Mouse (Mus musculus) embryonic facial prominence, embryonic 15.5 days (tissue): ENCODE data around the gene Pnpla2. TPM values are rescaled to one million over a fixed set of nuclear protein-coding genes. Genes with fewer than 3 reads are reported as not detected.

Source experiments
- ATAC-seq: fragments of 200-750 bp; cut with Nextera tagmentation; 2 replicates; pipeline ENCODE4 v1.8.0; 2017; ENCODE audit warnings: low read depth, moderate TSS enrichment; ENCODE audit not compliant: insufficient number of reproducible peaks, low FRiP score, low TSS enrichment
- H3K27ac ChIP-seq: fragments of 300-500 bp; sonication (generic); replicated peaks from 2 replicates; pipeline ENCODE4 v1.5.1; 2015; ENCODE audit warnings: mild to moderate bottlenecking, inconsistent platforms
- H3K27me3 ChIP-seq: fragments of 300-500 bp; sonication (generic); 2 replicates; pipeline ENCODE4 v1.6.1; 2015; ENCODE audit warnings: inconsistent platforms
- H3K36me3 ChIP-seq: fragments of 300-500 bp; sonication (generic); 2 replicates; pipeline ENCODE4 v1.6.1; 2015; ENCODE audit warnings: mild to moderate bottlenecking, inconsistent platforms
- H3K4me1 ChIP-seq: fragments of 300-500 bp; sonication (generic); 2 replicates; pipeline ENCODE4 v1.6.1; 2015; ENCODE audit warnings: inconsistent platforms
- H3K4me2 ChIP-seq: fragments of 300-500 bp; sonication (generic); replicated peaks from 2 replicates; pipeline ENCODE4 v1.6.1; 2015; ENCODE audit warnings: mild to moderate bottlenecking, inconsistent platforms
- H3K4me3 ChIP-seq: fragments of 300-500 bp; sonication (generic); replicated peaks from 2 replicates; pipeline ENCODE4 v1.5.1; 2015; ENCODE audit warnings: mild to moderate bottlenecking, inconsistent platforms
- H3K9ac ChIP-seq: fragments of 300-500 bp; sonication (generic); 2 replicates; pipeline ENCODE4 v1.6.1; 2015; ENCODE audit warnings: inconsistent platforms
- H3K9me3 ChIP-seq: fragments of 300-500 bp; sonication (generic); replicated peaks from 2 replicates; pipeline ENCODE4 v1.6.1; 2016; ENCODE audit warnings: inconsistent platforms
- WGBS: fragments of 180-500 bp; shearing (Covaris S2); methylation state at CpG from one replicate; pipeline ENCODE4 v1.1.7; 2015; 5-methylcytosine and 5-hydroxymethylcytosine counted together
- polyA plus RNA-seq: library from polyadenylated mRNA; unstranded; fragments of >200 nt; fragmentation: Nextera tagmentation; extraction: Ambion mirVana; gene quantifications from 2 replicates; pipeline ENCODE4 v1.2.1, GENCODE M21; 2015

Gene Pnpla2
- polyA plus RNA-seq, 1 experiment from 2014 or later, result 27.9 TPM

DNA sequence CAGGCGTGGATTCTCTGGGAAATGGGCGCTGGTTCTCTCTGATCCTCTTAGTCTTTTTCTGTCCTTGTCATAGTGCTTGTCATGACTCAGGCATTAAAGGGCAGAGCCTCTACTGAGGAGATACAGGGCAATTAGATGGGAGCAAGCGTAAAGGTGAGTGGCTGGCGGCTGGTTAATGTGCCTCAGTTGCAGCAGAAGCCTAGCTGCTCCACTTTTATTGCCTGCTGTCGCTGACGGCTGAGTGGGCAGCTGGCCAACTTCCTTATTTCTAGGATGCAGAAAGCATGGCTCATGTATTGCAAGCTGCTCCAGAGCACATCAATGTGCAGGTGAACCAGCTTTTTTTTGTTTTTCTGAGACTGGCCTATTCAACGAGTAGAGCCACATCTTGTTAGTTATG is 36.0 kb upstream of the Pnpla2 start:
- Histone ChIP-seq H3K27me3 (no peaks in the 10 kb centered on the region), H3K9ac (no peak overlapping the region), H3K4me2 (no peak overlapping the region), H3K4me1 (0 out of 2 replicates have a peak, but pooled peaks cover 3% of the 10 kb centered on the region), H3K4me3 (no peak overlapping the region), H3K27ac (no peak overlapping the region), H3K36me3 (no peaks in the 10 kb centered on the region), H3K9me3 (no peaks in the 10 kb centered on the region)
- ATAC-seq, result no peak
- WGBS, result 65% methylated on average over 7 of the region's 7 CpGs

DNA sequence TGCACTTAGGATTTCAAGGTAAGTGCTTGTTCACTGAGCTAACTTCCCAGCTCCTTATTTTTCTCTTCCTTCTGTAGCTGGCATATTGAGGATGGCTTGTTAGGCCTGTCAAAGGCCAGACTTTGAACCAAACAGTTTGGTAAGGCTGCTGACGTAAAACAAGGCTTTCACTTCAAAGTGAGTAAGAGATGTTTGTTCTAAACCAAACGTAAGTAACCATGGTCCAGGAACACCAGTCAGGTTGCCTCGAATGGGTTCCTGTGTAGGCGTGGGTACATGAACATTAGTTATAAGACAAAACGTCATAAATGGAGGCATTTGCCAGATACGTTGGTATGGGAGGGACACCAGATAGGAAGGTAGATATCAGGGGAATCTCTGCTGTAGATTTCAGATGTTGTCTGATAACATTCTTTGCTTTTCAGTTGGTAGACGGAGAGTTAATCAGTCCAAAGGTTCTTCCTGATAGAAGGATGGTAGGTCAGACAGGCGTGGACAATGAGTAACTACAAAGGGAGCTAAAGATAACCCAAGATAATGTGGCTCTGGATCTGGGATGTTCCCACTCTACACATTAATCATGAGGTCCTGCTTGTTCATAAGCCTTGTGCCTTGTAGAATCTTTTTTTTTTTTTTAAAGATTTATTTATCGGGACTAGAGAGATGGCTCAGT is 34.8 kb upstream of the Pnpla2 start:
- Histone ChIP-seq H3K9ac (no peak overlapping the region), H3K9me3 (no peaks in the 10 kb centered on the region), H3K27ac (no peak overlapping the region), H3K4me1 (no peaks in the 10 kb centered on the region), H3K36me3 (no peaks in the 10 kb centered on the region), H3K4me3 (no peak overlapping the region), H3K27me3 (no peaks in the 10 kb centered on the region), H3K4me2 (no peak overlapping the region)
- ATAC-seq, result no peak
- 76% methylated on average over 9 of the region's 9 CpGs for WGBS

DNA sequence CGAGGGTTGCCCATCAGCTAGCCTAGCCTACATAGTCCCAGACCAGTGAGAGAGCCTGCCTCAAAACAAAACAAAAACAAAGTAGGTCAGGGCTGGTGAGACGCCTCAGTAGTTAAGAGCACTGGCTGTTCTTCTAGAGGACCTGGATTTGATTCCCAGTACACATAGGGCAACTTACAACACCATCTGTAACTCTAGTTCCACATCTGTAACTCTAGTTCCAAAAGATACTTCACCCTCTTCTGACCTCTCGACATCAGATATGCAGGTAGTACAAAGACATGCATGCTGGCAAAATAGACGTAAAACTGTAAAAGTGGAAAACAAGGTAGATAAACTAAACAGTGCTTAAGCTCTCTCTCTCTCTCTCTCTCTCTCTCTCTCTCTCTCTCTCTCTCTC is 31.2 kb upstream of the Pnpla2 start:
- no peak overlapping the region for H3K4me3 ChIP-seq
- H3K4me2 ChIP-seq, result no peak overlapping the region
- no peaks in the 10 kb centered on the region for H3K27me3 ChIP-seq
- ATAC-seq, result no peak
- no peak overlapping the region for H3K27ac ChIP-seq
- H3K9me3 ChIP-seq, result no peaks in the 10 kb centered on the region
- H3K36me3 ChIP-seq, result no peaks in the 10 kb centered on the region
- 60% methylated on average over 4 of the region's 4 CpGs for WGBS
- H3K4me1 ChIP-seq, result peaks cover 2% of the 10 kb centered on the region; the same call in 1 of the 2 replicates
- no peak overlapping the region for H3K9ac ChIP-seq

DNA sequence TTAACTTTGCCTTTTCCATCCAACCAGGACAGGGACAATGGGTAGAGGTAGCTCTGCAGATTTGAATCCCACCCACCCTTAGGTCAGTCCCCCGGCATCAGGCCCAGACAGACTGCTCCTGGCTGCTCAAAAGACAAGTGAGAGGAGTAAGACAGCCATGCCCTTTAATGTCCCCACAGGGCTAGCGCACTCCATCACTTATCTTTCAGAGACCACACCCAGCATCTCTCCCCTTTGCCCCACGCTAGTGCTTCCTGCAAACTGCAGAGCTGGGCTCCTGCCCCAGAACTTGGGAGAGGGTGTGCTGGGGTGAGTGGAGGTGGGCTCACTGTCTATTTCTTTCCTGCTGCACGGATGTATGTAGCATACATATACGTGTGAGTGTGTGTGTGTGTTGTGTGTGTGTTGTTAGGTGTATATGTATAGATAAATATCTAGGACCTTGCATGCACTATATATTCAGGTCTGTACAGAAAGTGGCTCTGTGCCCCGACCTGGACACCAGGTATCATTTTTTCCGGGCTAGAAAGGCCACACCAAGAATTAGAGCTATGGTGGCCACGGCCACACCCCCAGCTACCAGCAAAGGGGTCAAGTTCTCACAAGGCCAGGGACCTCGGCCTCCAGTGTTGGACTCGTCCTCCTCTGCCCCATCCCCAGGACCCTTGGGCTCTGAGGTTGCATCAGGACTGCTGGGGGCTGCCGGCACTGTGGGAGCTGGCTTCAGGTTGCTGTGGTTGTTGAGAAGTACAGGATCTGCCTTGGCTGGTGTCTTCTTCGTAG is 27.9 kb upstream of the Pnpla2 start:
- Histone ChIP-seq H3K36me3 (peaks cover 19% of the 10 kb centered on the region), H3K4me1 (peaks cover 16% of the 10 kb centered on the region), H3K27me3 (no peaks in the 10 kb centered on the region), H3K27ac (no peak overlapping the region), H3K4me2 (no peak overlapping the region), H3K9me3 (no peaks in the 10 kb centered on the region), H3K4me3 (no peak overlapping the region), H3K9ac (no peak overlapping the region)
- 76% methylated on average over 12 of the region's 12 CpGs for WGBS
- no peak for ATAC-seq

DNA sequence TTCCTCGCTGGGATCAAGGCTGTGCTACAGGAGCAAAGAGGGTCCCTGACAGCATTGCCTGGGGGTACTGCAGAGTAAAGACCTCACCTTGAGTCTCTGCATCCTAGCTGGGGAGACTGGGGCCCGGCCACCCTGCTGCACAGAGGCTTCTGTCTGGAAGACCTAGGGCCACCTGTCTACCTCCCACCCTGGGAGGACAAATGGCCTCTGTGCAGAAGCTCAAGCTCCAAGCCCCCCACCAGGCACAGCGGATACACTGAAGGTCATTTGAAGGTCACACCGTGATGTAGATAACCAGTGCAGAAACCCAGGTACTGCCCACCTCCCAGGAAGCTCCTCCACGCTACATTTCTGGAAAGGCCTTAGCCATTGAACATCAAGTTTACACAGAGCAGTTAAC is 26.3 kb upstream of the Pnpla2 start:
- Histone ChIP-seq H3K9ac (no peak overlapping the region), H3K4me3 (peak overlapping the region; percentile 19; the same call in 1 of the 2 replicates), H3K4me1 (peaks cover 20% of the 10 kb centered on the region), H3K27me3 (no peaks in the 10 kb centered on the region), H3K4me2 (peak overlapping the region; percentile 40; the same call in 1 of the 2 replicates), H3K9me3 (no peaks in the 10 kb centered on the region), H3K36me3 (peaks cover 34% of the 10 kb centered on the region), H3K27ac (no peak overlapping the region)
- 50% methylated on average over 5 of the region's 5 CpGs for WGBS
- no peak for ATAC-seq

DNA sequence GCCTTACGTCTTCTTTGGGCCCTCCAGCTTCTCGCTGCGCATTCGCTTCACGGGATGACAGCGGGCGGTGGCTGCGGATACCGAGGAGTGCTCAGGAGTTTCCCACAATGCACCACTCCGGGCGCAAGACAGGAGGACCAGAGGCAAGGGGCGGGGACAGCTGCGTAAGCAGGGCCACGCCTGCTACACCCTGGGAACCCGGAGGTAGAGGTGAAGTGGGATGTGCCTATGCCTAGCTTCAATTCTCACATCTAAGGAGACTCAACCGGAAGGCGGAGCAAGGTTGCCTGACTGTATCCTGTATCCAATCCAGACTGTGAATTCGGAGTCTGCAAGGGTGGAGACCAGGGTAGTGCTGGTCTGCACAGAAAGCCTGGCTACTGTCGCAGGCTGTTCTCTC is 25.7 kb upstream of the Pnpla2 start, which contains the start of gene Cend1:
Gene Cend1 (minus strand): TSS at position 182 of the 400 bp plus-strand sequence.
- Histone ChIP-seq H3K27me3 (no peaks in the 10 kb centered on the region), H3K27ac (no peak within 1 kb of the TSS), H3K4me2 (peak within 1 kb of the TSS; percentile 40), H3K4me1 (peaks cover 26% of the 10 kb centered on the region), H3K36me3 (peaks cover 34% of the 10 kb centered on the region), H3K9me3 (no peaks in the 10 kb centered on the region), H3K4me3 (peak within 1 kb of the TSS; percentile 19; the same call in 1 of the 2 replicates), H3K9ac (no peak within 1 kb of the TSS; the same call in 1 of the 2 replicates)
- WGBS, result 6% methylated on average over 19 of the region's 19 CpGs
- no peak for ATAC-seq

DNA sequence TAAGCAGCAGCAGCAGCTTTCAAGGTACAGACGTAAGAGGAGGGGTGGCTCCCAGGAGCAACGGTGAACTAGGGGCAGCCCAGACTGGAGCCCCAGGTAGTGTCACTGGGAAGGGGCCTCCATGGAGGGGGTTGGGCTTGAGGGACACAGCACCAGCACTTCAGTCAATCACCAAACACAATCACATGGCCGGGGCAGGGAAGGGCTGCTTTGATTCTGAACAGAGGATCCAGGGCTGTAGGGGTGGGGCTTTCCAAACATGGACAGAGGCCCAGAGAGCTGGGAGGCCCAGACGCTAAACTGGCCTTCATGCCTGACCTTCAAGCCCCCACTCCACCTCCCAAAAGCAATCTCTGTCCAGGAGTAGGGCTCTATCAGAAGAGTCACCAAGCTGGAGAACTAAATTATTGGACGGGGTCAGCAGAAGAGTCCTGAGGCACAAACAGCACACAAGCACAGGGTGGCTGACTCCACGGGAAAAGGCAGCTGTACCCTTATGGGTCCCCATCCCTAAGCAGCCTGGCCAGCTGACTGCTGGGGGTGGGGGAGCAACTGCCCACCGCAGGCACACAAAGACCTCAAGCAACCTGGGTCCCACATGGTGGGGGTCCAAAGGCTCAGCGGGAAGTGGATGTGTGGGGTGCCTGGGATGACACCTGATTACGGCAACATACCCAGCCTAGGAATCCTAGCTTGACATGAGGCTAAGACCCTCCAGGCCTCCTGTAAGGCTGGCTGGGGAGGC is 25.0 kb upstream of the Pnpla2 start:
- H3K27ac ChIP-seq, result no peak overlapping the region
- no peak for ATAC-seq
- H3K9ac ChIP-seq, result no peak overlapping the region
- H3K36me3 ChIP-seq, result peaks cover 34% of the 10 kb centered on the region
- WGBS, result 63% methylated on average over 9 of the region's 9 CpGs
- H3K4me3 ChIP-seq, result no peak overlapping the region
- H3K27me3 ChIP-seq, result no peaks in the 10 kb centered on the region
- H3K4me1 ChIP-seq, result peaks cover 34% of the 10 kb centered on the region
- no peak overlapping the region for H3K4me2 ChIP-seq
- H3K9me3 ChIP-seq, result no peaks in the 10 kb centered on the region

DNA sequence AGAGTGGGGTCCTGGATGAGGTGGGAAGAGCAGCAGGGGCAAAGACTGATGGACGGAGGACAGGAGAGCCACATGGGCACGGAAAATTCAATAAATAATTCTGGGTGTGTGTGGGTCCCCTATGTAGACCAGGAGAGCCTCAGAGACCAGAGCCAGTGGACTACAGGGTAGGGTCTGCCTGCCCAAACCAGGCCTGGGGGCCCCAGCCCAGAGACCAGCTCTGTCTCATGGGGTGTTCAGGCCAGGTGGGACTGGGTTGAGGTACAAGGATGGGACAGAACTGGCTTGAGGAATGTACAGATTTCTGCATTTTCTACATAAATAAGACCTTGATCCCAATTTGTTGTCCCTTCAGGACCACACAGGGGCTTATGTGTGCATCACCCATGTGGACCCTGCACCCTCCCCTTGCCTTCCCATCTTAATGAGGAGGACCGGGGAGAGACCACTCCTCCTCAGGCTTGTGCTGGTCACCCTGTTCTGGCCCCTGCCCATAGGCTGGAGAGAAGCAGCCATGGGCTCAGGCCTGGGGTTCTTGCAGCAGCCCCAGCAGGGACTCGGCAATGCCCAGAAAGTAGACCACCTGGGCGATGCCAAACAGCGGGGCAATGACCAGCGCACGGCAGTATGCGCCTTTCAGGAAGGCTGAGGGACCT is 24.3 kb upstream of the Pnpla2 start:
- ATAC-seq, result no peak
- Histone ChIP-seq H3K27ac (no peak overlapping the region), H3K4me3 (no peak overlapping the region), H3K27me3 (no peaks in the 10 kb centered on the region), H3K9ac (no peak overlapping the region), H3K9me3 (no peaks in the 10 kb centered on the region), H3K4me1 (peaks cover 40% of the 10 kb centered on the region), H3K4me2 (no peak overlapping the region), H3K36me3 (peaks cover 34% of the 10 kb centered on the region)
- 96% methylated on average over 9 of the region's 9 CpGs for WGBS

DNA sequence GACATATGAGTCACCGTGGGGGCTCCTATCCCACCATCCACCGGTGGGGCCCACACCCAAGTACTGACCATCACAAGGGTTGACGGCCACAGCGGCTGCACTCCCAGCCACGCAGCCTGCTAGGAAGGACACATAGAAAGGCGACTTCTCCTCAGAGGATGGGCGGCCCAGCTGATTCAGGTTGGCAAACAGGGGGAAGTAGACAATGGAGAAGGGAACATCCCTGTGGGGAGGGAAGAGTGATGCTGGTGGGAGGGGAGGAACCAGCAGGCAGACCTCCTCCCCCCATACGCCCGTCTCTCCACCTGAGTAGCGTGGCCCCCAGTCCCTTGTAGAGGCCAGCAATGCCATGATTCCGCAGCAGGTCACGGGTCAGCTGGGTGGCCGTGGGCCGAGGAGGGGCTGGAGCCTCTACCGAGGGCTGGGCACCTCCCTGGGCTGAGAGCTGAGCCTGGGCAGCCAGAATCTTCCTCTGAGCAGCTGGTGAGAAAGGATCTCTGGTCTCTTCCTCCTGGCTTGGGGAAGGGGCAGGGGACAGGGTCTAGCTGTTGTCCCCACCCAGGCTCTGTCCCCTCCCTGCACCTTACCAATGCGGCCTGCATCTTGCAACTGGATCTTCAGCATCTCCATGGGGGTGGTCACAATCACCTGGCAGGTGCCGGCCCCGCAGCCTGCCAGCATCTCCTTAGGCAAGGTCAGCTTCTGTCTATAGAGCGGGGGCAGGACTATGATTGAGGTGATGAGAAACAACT is 23.4 kb upstream of the Pnpla2 start:
- H3K9me3 ChIP-seq, result no peaks in the 10 kb centered on the region
- H3K27me3 ChIP-seq, result no peaks in the 10 kb centered on the region
- no peak overlapping the region for H3K27ac ChIP-seq
- peaks cover 46% of the 10 kb centered on the region for H3K4me1 ChIP-seq
- H3K4me3 ChIP-seq, result no peak overlapping the region
- no peak for ATAC-seq
- H3K4me2 ChIP-seq, result no peak overlapping the region
- 93% methylated on average over 19 of the region's 19 CpGs for WGBS
- peaks cover 34% of the 10 kb centered on the region for H3K36me3 ChIP-seq
- H3K9ac ChIP-seq, result no peak overlapping the region

DNA sequence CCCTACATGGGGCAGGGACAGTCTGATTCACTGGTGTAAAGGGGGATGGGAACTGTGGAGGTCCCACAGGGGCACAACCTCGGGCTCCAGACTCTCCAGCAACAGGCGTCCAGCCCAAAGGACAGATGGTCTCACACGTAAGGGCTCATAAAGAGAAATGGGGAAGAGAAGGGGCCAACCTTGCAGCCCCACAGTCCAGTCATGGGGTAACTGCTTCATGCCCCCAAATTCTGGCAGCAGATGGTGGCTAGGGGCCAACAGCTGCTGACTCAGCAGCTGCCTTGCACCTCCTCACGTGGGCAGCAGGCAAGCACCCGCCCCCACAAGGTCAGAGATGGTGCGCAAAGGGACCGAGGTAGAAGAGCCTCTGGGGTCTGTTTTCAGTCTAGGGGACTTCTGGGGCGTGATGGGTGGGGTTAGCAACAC is 22.8 kb upstream of the Pnpla2 start:
- H3K4me1 ChIP-seq, result peaks cover 52% of the 10 kb centered on the region
- no peak for ATAC-seq
- WGBS, result 84% methylated on average over 8 of the region's 8 CpGs
- H3K27ac ChIP-seq, result no peak overlapping the region
- no peak overlapping the region for H3K4me2 ChIP-seq
- H3K4me3 ChIP-seq, result no peak overlapping the region
- no peak overlapping the region for H3K9ac ChIP-seq
- peaks cover 34% of the 10 kb centered on the region for H3K36me3 ChIP-seq
- H3K9me3 ChIP-seq, result no peaks in the 10 kb centered on the region
- H3K27me3 ChIP-seq, result no peaks in the 10 kb centered on the region
